Mouse (Mus musculus): ENCODE results near the gene Atox1. TPM values are rescaled to one million over a fixed set of nuclear protein-coding genes. Genes with fewer than 3 reads are reported as not detected.
A peak's percentile ranks its signal among the peaks of the same experiment; 100 is the strongest.

Atox1 gene
- polyA plus RNA-seq, 1 experiment from 2014 or later = 303 TPM

- Histone ChIP-seq H3K27me3 (ENCODE audit: control insufficient read depth, insufficient read depth, low read length) (no peaks in the 10 kb centered on the region), H3K4me3 (ENCODE audit: low read depth, low read length) (peak overlapping the region; percentile 73), H3K27ac (ENCODE audit: low read depth, low read length) (no peak overlapping the region), H3K36me3 (ENCODE audit: control insufficient read depth, insufficient read depth, low read length) (no peaks in the 10 kb centered on the region), H3K9me3 (ENCODE audit: control insufficient read depth, low read length) (no peaks in the 10 kb centered on the region), H3K4me1 (ENCODE audit: control insufficient read depth, insufficient read depth, low read length) (peaks cover 9% of the 10 kb centered on the region), H3K9ac (replicated peaks; ENCODE audit: low read depth, low read length) (peak overlapping the region; percentile 64), H3K4me2 (ENCODE audit: low read depth, low read length) (peak overlapping the region; percentile 92)
- no peak for ATAC-seq (ENCODE audit: low read depth)
- WGBS = 39% methylated on average over 3 of the region's 3 CpGs
These were observed 1.0 kb downstream of the Atox1 start for GRCm38 (mm10) chr11:55459850-55460558.

DNA sequence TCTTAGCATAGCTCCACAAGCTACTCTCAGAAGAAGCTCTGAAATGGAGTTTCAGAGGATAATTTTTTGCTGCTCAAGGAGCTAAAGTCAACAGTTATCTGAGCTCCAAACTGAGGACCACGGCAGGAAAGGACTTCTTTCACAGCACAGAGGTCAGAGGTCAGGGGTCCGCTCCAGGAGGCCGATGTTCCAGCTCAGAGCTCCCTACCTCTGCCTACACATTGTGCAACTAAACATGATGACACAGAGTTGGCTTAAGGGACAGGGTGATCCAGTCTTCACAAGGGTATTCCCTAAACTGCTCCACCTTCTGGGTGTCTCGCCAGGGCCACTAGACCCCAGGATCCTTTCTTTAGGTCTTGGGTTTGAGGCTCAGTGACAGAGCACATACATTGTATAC lies 2.5 kb downstream of the Atox1 start:
- no peak for ATAC-seq (ENCODE audit: low read depth)

DNA sequence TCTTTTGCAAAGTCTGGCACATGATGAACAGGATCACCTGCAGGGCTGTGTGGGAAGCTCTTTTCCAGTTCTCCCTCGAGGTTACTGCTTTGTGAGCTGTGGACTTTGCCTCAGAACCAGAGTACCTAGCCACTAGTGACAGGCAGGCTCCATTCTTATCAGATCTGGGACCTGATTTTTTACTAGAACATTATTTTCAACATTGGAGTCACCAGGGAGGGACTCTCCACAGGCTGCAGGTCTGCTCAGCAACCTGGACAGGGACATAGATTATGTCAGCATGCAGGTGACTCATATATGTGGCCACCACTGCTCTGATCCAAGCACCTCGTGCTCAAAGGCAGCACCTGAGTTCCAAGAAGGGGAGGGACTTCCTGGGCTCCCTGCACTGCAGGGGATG lies 5.9 kb downstream of the Atox1 start:
- no peak overlapping the region for H3K9ac ChIP-seq (replicated peaks; ENCODE audit: low read depth, low read length)

More for the DNA sequence above, 2.5 kb downstream of the Atox1 start:
- Histone ChIP-seq H3K9ac (replicated peaks; ENCODE audit: low read depth, low read length) (no peak overlapping the region), H3K4me1 (ENCODE audit: control insufficient read depth, insufficient read depth, low read length) (peaks cover 9% of the 10 kb centered on the region), H3K27me3 (ENCODE audit: control insufficient read depth, insufficient read depth, low read length) (no peaks in the 10 kb centered on the region), H3K36me3 (ENCODE audit: control insufficient read depth, insufficient read depth, low read length) (no peaks in the 10 kb centered on the region), H3K4me2 (ENCODE audit: low read depth, low read length) (no peak overlapping the region), H3K27ac (ENCODE audit: low read depth, low read length) (no peak overlapping the region), H3K4me3 (ENCODE audit: low read depth, low read length) (no peak overlapping the region), H3K9me3 (ENCODE audit: control insufficient read depth, low read length) (no peaks in the 10 kb centered on the region)
- WGBS = 71% methylated on average over 4 of the region's 4 CpGs

GRCm38 (mm10) chr11:55453640-55454039 lies 7.4 kb downstream of the Atox1 start:
- no peaks in the 10 kb centered on the region for H3K4me1 ChIP-seq (ENCODE audit: control insufficient read depth, insufficient read depth, low read length)
- no peak overlapping the region for H3K9ac ChIP-seq (replicated peaks; ENCODE audit: low read depth, low read length)
- ATAC-seq (ENCODE audit: low read depth) = no peak
- H3K4me3 ChIP-seq (ENCODE audit: low read depth, low read length) = no peak overlapping the region
- H3K9me3 ChIP-seq (ENCODE audit: control insufficient read depth, low read length) = no peaks in the 10 kb centered on the region
- H3K36me3 ChIP-seq (ENCODE audit: control insufficient read depth, insufficient read depth, low read length) = peaks cover 17% of the 10 kb centered on the region
- 89% methylated on average over 4 of the region's 4 CpGs for WGBS
- no peak overlapping the region for H3K27ac ChIP-seq (ENCODE audit: low read depth, low read length)
- no peaks in the 10 kb centered on the region for H3K27me3 ChIP-seq (ENCODE audit: control insufficient read depth, insufficient read depth, low read length)
- no peak overlapping the region for H3K4me2 ChIP-seq (ENCODE audit: low read depth, low read length)

More for the DNA sequence above, 5.9 kb downstream of the Atox1 start:
- Histone ChIP-seq H3K9me3 (ENCODE audit: control insufficient read depth, low read length) (no peaks in the 10 kb centered on the region), H3K4me1 (ENCODE audit: control insufficient read depth, insufficient read depth, low read length) (peaks cover 4% of the 10 kb centered on the region), H3K4me2 (ENCODE audit: low read depth, low read length) (no peak overlapping the region), H3K4me3 (ENCODE audit: low read depth, low read length) (no peak overlapping the region), H3K27ac (ENCODE audit: low read depth, low read length) (no peak overlapping the region), H3K27me3 (ENCODE audit: control insufficient read depth, insufficient read depth, low read length) (no peaks in the 10 kb centered on the region), H3K36me3 (ENCODE audit: control insufficient read depth, insufficient read depth, low read length) (peaks cover 5% of the 10 kb centered on the region; the same call in 1 of the 2 replicates)
- ATAC-seq (ENCODE audit: low read depth) = no peak
- WGBS = 84% methylated on average over 2 of the region's 2 CpGs

DNA sequence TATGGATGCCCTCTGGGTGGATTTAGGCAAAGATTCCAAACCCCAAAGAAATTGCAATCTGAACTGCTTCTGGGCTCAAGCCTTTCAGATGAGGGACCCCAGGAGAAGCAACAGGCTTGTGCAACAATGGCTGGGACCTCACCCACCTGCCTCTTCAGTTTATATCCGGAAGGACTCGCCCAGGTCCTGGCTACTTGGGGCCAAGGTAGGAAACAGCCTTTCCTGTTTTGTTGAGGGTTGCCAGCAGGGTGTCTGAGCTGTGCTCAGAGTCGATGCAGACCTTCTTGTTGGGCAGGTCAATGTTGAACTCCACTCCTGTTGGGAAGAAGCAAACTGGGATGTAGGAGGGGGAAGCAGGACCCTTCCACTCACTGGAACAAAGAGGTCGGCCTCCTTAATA lies 10.7 kb downstream of the Atox1 start:
- Histone ChIP-seq H3K9ac (replicated peaks; ENCODE audit: low read depth, low read length) (no peak overlapping the region), H3K4me3 (ENCODE audit: low read depth, low read length) (no peak overlapping the region), H3K4me1 (ENCODE audit: control insufficient read depth, insufficient read depth, low read length) (no peaks in the 10 kb centered on the region), H3K27ac (ENCODE audit: low read depth, low read length) (no peak overlapping the region), H3K9me3 (ENCODE audit: control insufficient read depth, low read length) (no peaks in the 10 kb centered on the region), H3K4me2 (ENCODE audit: low read depth, low read length) (no peak overlapping the region), H3K36me3 (ENCODE audit: control insufficient read depth, insufficient read depth, low read length) (peaks cover 17% of the 10 kb centered on the region), H3K27me3 (ENCODE audit: control insufficient read depth, insufficient read depth, low read length) (no peaks in the 10 kb centered on the region)
- 73% methylated on average over 4 of the region's 4 CpGs for WGBS
- no peak for ATAC-seq (ENCODE audit: low read depth)

DNA sequence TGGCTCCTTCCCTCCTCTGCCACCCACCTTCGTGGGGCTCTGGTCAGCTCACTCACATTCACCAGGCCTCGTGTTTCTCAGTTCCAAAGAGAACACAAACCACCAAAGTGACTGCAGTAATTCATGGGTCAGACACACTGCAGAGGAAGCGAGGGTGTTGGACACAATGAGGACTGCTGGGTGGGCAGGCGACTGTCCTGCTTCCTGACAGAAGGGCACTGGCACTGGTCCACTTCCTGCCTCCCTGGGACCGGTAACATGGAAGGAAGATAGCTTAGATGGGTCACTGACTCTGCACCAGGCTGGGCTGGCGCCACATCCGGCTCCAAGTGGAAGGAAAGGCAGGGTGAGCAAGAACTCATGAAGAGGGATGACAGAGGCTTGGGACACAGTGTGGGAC lies 11.5 kb downstream of the Atox1 start:
- H3K4me2 ChIP-seq (ENCODE audit: low read depth, low read length) = no peak overlapping the region
- peaks cover 17% of the 10 kb centered on the region for H3K36me3 ChIP-seq (ENCODE audit: control insufficient read depth, insufficient read depth, low read length)
- H3K4me3 ChIP-seq (ENCODE audit: low read depth, low read length) = no peak overlapping the region
- no peak for ATAC-seq (ENCODE audit: low read depth)
- H3K9me3 ChIP-seq (ENCODE audit: control insufficient read depth, low read length) = no peaks in the 10 kb centered on the region
- H3K27ac ChIP-seq (ENCODE audit: low read depth, low read length) = no peak overlapping the region
- H3K9ac ChIP-seq (replicated peaks; ENCODE audit: low read depth, low read length) = no peak overlapping the region
- H3K4me1 ChIP-seq (ENCODE audit: control insufficient read depth, insufficient read depth, low read length) = no peaks in the 10 kb centered on the region
- H3K27me3 ChIP-seq (ENCODE audit: control insufficient read depth, insufficient read depth, low read length) = no peaks in the 10 kb centered on the region
- WGBS = 78% methylated on average over 7 of the region's 7 CpGs

- H3K27me3 ChIP-seq (ENCODE audit: control insufficient read depth, insufficient read depth, low read length) = no peaks in the 10 kb centered on the region
These were observed 14.5 kb downstream of the Atox1 start for GRCm38 (mm10) chr11:55446579-55446978.

GRCm38 (mm10) chr11:55444772-55445171 lies 16.3 kb downstream of the Atox1 start:
- Histone ChIP-seq H3K9ac (replicated peaks; ENCODE audit: low read depth, low read length) (no peak overlapping the region), H3K4me1 (ENCODE audit: control insufficient read depth, insufficient read depth, low read length) (no peaks in the 10 kb centered on the region), H3K4me3 (ENCODE audit: low read depth, low read length) (no peak overlapping the region), H3K4me2 (ENCODE audit: low read depth, low read length) (no peak overlapping the region), H3K36me3 (ENCODE audit: control insufficient read depth, insufficient read depth, low read length) (peaks cover 9% of the 10 kb centered on the region), H3K9me3 (ENCODE audit: control insufficient read depth, low read length) (no peaks in the 10 kb centered on the region), H3K27me3 (ENCODE audit: control insufficient read depth, insufficient read depth, low read length) (no peaks in the 10 kb centered on the region), H3K27ac (ENCODE audit: low read depth, low read length) (no peak overlapping the region)
- no peak; the same call in 1 of the 2 replicates for ATAC-seq (ENCODE audit: low read depth)
- WGBS = 0% methylated on average over 1 of the region's 1 CpGs

More at GRCm38 (mm10) chr11:55446579-55446978, 14.5 kb downstream of the Atox1 start:
- Histone ChIP-seq H3K4me1 (ENCODE audit: control insufficient read depth, insufficient read depth, low read length) (no peaks in the 10 kb centered on the region), H3K27ac (ENCODE audit: low read depth, low read length) (no peak overlapping the region), H3K4me2 (ENCODE audit: low read depth, low read length) (no peak overlapping the region), H3K4me3 (ENCODE audit: low read depth, low read length) (no peak overlapping the region), H3K9me3 (ENCODE audit: control insufficient read depth, low read length) (no peaks in the 10 kb centered on the region), H3K36me3 (ENCODE audit: control insufficient read depth, insufficient read depth, low read length) (peaks cover 17% of the 10 kb centered on the region), H3K9ac (replicated peaks; ENCODE audit: low read depth, low read length) (no peak overlapping the region)
- 31% methylated on average over 4 of the region's 4 CpGs for WGBS
- peak; percentile 56; the same call in 1 of the 2 replicates for ATAC-seq (ENCODE audit: low read depth)

GRCm38 (mm10) chr11:55439718-55440117 lies 21.3 kb downstream of the Atox1 start:
- Histone ChIP-seq H3K9ac (replicated peaks; ENCODE audit: low read depth, low read length) (no peak overlapping the region), H3K9me3 (ENCODE audit: control insufficient read depth, low read length) (no peaks in the 10 kb centered on the region), H3K27ac (ENCODE audit: low read depth, low read length) (no peak overlapping the region), H3K4me3 (ENCODE audit: low read depth, low read length) (no peak overlapping the region), H3K4me2 (ENCODE audit: low read depth, low read length) (no peak overlapping the region), H3K27me3 (ENCODE audit: control insufficient read depth, insufficient read depth, low read length) (no peaks in the 10 kb centered on the region), H3K4me1 (ENCODE audit: control insufficient read depth, insufficient read depth, low read length) (no peaks in the 10 kb centered on the region), H3K36me3 (ENCODE audit: control insufficient read depth, insufficient read depth, low read length) (no peaks in the 10 kb centered on the region)
- 68% methylated on average over 5 of the region's 5 CpGs for WGBS
- no peak for ATAC-seq (ENCODE audit: low read depth)

Data from neural tube, embryonic 14.5 days (tissue).